Mouse (Mus musculus): ENCODE data around the gene Zfp777.
A peak's percentile ranks its signal among the peaks of the same experiment; 100 is the strongest.

Zfp777 gene

GRCm38 (mm10) chr6:48048426-48049272, at the start of gene Zfp777:
Zfp777 (minus strand) TSS chr6:48048911.
- peak; percentile 87 for DNase-seq (ENCODE audit: low read depth, low spot score)

GRCm38 (mm10) chr6:48086957-48087715, 38.4 kb upstream of the Zfp777 start:
- peak; percentile 58 for DNase-seq (ENCODE audit: low read depth, low spot score)

GRCm38 (mm10) chr6:48086471-48086878, 37.8 kb upstream of the Zfp777 start, which contains the start of gene Zfp746:
Zfp746 (minus strand) TSS chr6:48086593.
- DNase-seq (ENCODE audit: low read depth, low spot score): peak; percentile 82

GRCm38 (mm10) chr6:48085521-48086404, 37.1 kb upstream of the Zfp777 start:
- peak; percentile 67 for DNase-seq (ENCODE audit: low read depth, low spot score)

- no peak for DNase-seq (ENCODE audit: low read depth, low spot score)
Measured at GRCm38 (mm10) chr6:48083733-48084191, 35.1 kb upstream of the Zfp777 start.

- no peak for DNase-seq (ENCODE audit: low read depth, low spot score)
Measured at GRCm38 (mm10) chr6:48081952-48082351, 33.2 kb upstream of the Zfp777 start.

- DNase-seq (ENCODE audit: low read depth, low spot score): no peak
Measured at GRCm38 (mm10) chr6:48081021-48081420, 32.3 kb upstream of the Zfp777 start.

GRCm38 (mm10) chr6:48073316-48073715, 24.6 kb upstream of the Zfp777 start:
- no peak for DNase-seq (ENCODE audit: low read depth, low spot score)

GRCm38 (mm10) chr6:48067492-48067891, 18.8 kb upstream of the Zfp777 start:
- no peak for DNase-seq (ENCODE audit: low read depth, low spot score)

GRCm38 (mm10) chr6:48065587-48066075, 16.9 kb upstream of the Zfp777 start:
- DNase-seq (ENCODE audit: low read depth, low spot score): peak; percentile 82

GRCm38 (mm10) chr6:48064451-48064850, 15.7 kb upstream of the Zfp777 start:
- DNase-seq (ENCODE audit: low read depth, low spot score): peak; percentile 71

GRCm38 (mm10) chr6:48063940-48064339, 15.2 kb upstream of the Zfp777 start:
- peak; percentile 62 for DNase-seq (ENCODE audit: low read depth, low spot score)

GRCm38 (mm10) chr6:48060895-48061294, 12.2 kb upstream of the Zfp777 start:
- no peak for DNase-seq (ENCODE audit: low read depth, low spot score)

GRCm38 (mm10) chr6:48060421-48060820, 11.7 kb upstream of the Zfp777 start:
- DNase-seq (ENCODE audit: low read depth, low spot score): no peak

- DNase-seq (ENCODE audit: low read depth, low spot score): no peak
Measured at GRCm38 (mm10) chr6:48052136-48052535, 3.4 kb upstream of the Zfp777 start.

- no peak for DNase-seq (ENCODE audit: low read depth, low spot score)
Measured at GRCm38 (mm10) chr6:48051666-48052065, 3.0 kb upstream of the Zfp777 start.

- DNase-seq (ENCODE audit: low read depth, low spot score): no peak
Measured at GRCm38 (mm10) chr6:48049273-48050065, 758 bp upstream of the Zfp777 start.

GRCm38 (mm10) chr6:48047450-48048351, 1.0 kb downstream of the Zfp777 start:
- DNase-seq (ENCODE audit: low read depth, low spot score): peak; percentile 59

- no peak for DNase-seq (ENCODE audit: low read depth, low spot score)
Measured at GRCm38 (mm10) chr6:48047114-48047449, 1.6 kb downstream of the Zfp777 start.

All from R1 (cell line).